Mouse (Mus musculus) left cerebral cortex, postnatal 14 days (tissue): ENCODE measurements around the gene Gm773. TPM values are rescaled to one million over a fixed set of nuclear protein-coding genes. Genes with fewer than 3 reads are reported as not detected.
"Not testable (repeated sequence)": the region's sequence is repeated elsewhere in the genome, so short reads cannot be mapped to it uniquely, and the experiment has no call there.

Source experiments
- DNase-seq, 2 experiments: peaks; one replicate each; pipeline ENCODE4 v3.0.0; 2021 to 2022; ENCODE audit warnings: low spot score in 2 of 2, mixed read lengths in 1 of 2
- intact Hi-C: fragments of 180-260 bp; cut with DNase I; formaldehyde crosslinking; loops from one replicate; pipeline ENCODE4 v1.15.1; 2025
- long read RNA-seq, 2 experiments: library from polyadenylated mRNA; stranded (forward); transcript quantifications; one replicate each; pipeline ENCODE4 v2.0.0; 2021
- total RNA-seq, 2 experiments: library from RNA; stranded (reverse); gene quantifications; 2 replicates each; pipeline ENCODE4 v1.2.3; 2021

The Gm773 gene
- not detected for total RNA-seq
- long read RNA-seq, experiment 1 = 0 reads
- long read RNA-seq, experiment 2 = 0 reads

GRCm38 (mm10) chrX:56212771-56213170, at the start of gene Gm773:
TSS of gene Gm773 (minus strand) at chrX:56212881.
- intact Hi-C loops = no loop called here

DNA sequence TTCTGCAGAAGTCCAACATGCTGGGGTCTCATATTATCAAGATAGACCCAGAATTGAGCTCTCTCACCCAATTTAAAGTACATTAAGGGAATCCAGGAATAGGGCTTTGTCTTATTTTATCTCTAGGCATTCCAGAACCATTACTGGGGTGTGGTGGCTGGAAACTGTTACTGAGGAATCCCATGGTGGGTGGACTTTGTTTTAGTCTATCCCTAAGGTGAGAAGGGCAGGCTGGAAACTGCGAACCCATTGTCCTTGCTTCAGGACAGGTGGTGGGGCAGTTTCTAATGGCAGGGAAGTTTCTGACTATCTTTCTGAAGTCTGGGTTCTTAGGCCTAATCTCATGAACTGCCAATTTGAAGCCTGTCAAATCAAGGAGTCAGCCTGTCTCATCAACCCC, 26.2 kb downstream of the Gm773 start:
- DNase-seq, intact Hi-C loops: not testable (repeated sequence)

More at GRCm38 (mm10) chrX:56212771-56213170, at the start of gene Gm773:
- DNase-seq = no peak

GRCm38 (mm10) chrX:56151396-56151795, 61.3 kb downstream of the Gm773 start:
- intact Hi-C loops = no loop called here
- DNase-seq = no peak

Other genes starting within 250 kb of the Gm773 start
- not detected for gene 3830403N18Rik, start 76.3 kb downstream of the Gm773 start, total RNA-seq
- gene Zfp449, start 133.5 kb upstream of the Gm773 start, total RNA-seq = 1 to 10 TPM; 2.9 to 3.6 TPM
- 10 to 100 TPM; 31.6 to 33.0 TPM for gene Smim10l2a, start 161.7 kb upstream of the Gm773 start, total RNA-seq
- not detected for gene Gm2174, start 235.1 kb upstream of the Gm773 start, total RNA-seq
- 10 to 100 TPM; 33.0 to 36.6 TPM for gene Ints6l, start 242.0 kb upstream of the Gm773 start, total RNA-seq